Mouse (Mus musculus) frontal cortex, postnatal 25 days (tissue): ENCODE data around the gene Mgll.

Experiments
- DNase-seq, 2 experiments: peaks; one replicate each; pipeline ENCODE4 v3.0.0; 2022; ENCODE audit warnings: low spot score in 2 of 2

Mgll gene

GRCm38 (mm10) chr6:88743601-88744291, 19.5 kb downstream of the Mgll start:
- no peak for DNase-seq

DNA sequence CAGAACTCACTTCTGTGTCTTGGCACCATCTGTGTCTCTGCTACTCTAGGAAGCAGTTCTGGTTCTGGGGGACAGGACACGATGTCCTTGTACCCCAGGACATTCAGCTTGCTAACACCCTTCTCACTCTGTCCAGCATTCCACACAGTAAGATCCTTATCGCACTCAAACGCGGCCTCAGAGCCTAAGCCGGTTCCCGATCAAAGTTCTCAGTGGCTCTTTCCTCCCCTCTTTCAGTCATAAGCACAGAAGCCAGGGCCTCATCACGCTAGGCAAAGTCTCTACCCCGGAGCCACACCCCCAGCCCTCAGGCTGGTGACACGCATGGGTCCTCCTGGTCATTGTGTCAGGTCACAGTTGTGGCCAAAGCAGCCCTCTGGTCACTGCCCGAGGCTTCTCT, 20.8 kb downstream of the Mgll start:
- DNase-seq, result no peak

DNA sequence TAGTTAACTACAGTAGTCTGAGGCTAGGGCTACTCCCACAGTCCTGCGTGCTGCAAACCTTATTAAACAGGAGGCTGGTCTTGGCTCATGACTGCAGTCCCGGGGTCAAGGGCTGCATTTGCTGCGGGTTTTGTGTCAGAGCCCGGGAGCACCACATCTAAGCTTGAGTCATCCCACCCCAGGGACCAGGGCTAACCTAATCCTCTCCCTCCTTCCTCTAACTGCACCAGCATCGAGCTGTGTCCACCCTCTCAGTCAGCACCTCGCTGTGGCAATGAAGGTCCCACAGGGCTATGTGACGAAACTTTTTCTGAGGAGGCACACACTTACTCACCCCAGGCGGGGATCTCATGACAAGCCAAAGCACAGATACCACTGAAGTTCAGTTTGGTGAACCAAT, 22.1 kb downstream of the Mgll start:
- DNase-seq, result no peak

DNA sequence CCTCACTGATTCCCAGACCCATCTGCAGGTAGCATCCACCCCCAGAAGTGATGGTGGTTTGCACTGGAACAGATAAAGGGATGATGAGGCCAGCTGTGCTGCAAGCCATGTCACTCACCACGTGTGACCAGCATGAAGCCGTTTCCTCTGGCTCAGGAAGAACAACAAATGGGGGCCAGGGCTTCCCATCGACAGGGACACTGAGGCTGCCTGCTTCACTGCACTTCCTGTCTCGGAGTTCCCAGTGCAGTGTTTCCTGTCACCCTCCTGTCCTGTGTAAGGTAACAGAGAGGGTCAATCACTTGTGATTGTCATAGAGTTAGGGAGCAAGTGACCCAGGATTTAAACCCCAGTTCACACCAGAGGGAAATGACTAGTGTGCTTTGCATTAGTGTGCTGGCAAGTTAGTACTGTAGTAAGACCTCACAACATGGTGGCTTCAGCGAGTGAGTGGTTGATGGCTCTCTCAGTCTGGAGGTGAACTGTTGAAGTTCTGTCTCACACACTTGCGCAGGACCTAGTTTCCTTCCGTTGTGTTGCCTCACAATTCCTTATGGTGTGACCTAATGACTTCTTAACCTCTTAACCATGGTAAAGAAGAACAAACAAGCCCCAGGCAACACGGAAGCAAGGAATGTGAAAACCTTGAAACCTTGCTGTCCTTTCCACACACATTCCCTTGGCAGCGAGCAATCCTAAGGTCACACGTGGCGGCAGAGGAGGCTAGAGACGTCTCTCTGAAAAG, 23.3 kb downstream of the Mgll start:
- no peak for DNase-seq

DNA sequence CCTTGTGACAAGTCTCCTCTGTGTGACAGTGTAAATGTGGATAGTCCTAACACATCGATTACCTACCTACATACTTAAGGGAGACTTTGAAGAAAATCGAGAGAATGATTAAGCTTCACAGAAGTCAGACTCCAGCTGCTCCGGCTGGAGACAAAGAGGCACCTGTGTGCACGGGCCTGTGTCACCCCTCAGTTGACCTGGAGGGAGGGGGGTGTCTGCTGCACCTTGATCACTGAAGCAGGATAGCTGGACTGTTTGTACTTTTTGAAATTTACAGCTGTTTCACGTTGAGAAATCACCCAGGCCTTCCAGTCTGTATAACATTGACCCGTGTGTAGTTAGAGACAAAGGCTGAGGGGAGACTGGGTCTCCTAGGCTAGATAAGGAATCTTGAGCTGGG, 26.7 kb downstream of the Mgll start:
- no peak for DNase-seq

DNA sequence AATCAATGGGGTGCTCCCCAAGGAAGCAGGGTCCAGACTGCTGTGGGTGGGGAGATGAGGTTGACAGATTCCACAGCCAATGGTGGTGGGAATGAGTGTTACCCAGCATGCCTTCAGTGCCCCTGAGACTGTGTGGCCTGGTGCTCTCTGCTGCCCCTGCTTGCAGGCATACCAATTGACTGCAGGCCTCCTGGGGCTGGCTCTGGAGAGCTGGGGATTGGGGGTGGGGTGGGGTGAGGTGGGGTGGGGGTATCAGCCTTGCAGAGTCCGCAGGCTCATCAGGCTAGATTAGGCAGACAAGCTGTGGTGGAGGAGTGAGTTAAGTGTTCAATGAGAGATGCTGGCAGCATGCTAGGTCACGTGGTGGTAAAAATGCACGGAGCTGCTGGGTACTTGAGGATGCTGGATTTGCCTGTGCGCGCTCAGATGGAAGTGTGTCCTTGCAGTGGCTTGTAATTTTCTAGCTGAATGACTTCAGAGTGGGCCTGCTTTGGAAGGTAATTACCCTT, 28.6 kb downstream of the Mgll start:
- no peak for DNase-seq

- no peak for DNase-seq
Measured at GRCm38 (mm10) chr6:88753578-88753977, 29.4 kb downstream of the Mgll start.

GRCm38 (mm10) chr6:88756992-88757391, 32.8 kb downstream of the Mgll start:
- no peak for DNase-seq

DNA sequence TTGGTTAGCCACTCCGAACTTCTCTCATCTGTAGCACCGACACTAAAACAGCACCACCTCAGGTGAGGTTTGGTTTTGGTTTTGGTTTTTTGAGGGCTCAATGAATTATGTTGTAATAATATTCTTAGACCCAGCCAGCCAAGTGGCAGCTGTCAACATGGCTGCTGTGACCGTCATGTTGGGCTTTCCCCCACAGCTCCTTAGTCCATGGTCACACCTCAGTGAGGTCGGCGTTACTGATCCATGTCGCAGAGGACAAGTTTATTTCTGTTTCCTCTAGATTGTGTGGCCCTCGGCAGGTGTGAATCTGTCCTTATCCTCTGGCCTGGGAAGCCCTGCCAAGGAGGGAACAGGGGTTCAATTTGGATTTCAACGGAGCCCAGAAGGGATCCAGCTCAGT, 33.9 kb downstream of the Mgll start:
- no peak for DNase-seq

GRCm38 (mm10) chr6:88758568-88759522, 34.6 kb downstream of the Mgll start:
- DNase-seq, result no peak

DNA sequence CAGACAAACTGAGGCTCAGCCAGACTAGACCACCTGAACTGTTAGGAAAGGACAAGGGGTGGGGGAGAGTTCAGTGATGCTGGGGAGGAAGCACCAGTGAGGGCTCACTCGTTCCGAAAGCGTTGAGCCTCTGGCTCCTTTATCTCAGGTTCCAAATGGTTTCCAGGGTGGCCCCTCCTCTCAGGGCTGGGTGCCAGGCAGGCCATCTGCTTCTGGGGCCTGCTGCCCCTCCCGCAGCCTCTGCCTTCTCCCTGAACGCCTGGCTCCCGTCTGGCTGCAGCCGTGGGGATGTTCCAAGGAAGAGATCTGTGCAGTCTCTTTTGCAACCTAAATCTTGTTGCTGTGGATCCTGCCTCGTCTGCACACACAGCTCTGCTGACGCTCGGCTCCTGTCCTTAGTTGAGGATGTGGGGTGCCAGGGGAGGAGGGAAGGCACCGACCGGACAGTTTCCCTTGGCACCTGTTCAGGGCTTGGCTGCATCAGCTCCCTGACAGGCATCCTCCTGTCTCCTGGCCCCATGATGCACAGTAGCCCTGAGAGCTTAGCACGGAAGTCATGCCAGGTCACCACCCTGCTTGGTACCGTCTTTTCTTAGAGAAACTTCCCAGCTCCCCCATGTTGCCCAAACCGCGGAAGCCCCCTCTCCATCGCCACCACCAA, 35.7 kb downstream of the Mgll start:
- peak; percentile 51 to 65 for DNase-seq

- no peak for DNase-seq
Measured at GRCm38 (mm10) chr6:88760935-88761635, 36.9 kb downstream of the Mgll start.

- DNase-seq, result no peak
Measured at GRCm38 (mm10) chr6:88761684-88762439, 37.6 kb downstream of the Mgll start.

GRCm38 (mm10) chr6:88762440-88763196, 38.4 kb downstream of the Mgll start:
- no peak for DNase-seq

- DNase-seq, result no peak
Measured at GRCm38 (mm10) chr6:88763518-88764077, 39.4 kb downstream of the Mgll start.

- DNase-seq, result no peak
Measured at GRCm38 (mm10) chr6:88764281-88764680, 40.1 kb downstream of the Mgll start.

DNA sequence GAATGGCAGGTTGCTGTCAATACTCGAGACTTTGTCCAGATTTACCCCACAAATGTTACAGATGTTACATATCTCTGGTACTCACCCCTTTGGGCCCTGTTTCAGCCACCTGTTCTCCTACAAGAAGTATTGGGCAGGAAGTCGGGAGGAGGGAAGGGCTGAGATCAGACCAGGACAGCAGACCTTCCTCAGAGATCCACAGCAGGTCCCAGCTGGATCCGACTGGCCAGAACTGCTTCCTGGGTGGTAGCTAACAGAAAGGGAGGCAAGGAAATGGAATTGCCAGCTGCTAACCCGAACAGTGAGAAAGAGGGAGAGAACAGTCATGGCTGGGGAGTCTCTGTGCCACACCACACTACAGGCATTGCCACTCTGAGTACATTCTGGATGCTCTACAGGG, 43.5 kb downstream of the Mgll start:
- DNase-seq, result no peak

- DNase-seq, result no peak
Measured at GRCm38 (mm10) chr6:88769723-88770122, 45.5 kb downstream of the Mgll start.

- no peak for DNase-seq
Measured at GRCm38 (mm10) chr6:88770300-88770904, 46.2 kb downstream of the Mgll start.
